ENCODE assay signal across 8 mouse cellular contexts in genomic region chr9:55327234-55327615, GRCm38 (mm10). TPM values are rescaled to one million over a fixed set of nuclear protein-coding genes. Genes with fewer than 3 reads are reported as not detected.
DNase-seq lines count a peak whose midpoint lies in the region; ATAC-seq lines count a peak whose summit lies in the region.

No protein-coding gene starts in this region.

- peak overlapping the region; percentile 95 for H3K4me2 ChIP-seq in lung, embryonic 15.5 days
- H3K4me2 ChIP-seq in forebrain, embryonic 12.5 days: peak overlapping the region; percentile 84
- peak overlapping the region; percentile 83 for H3K4me2 ChIP-seq in limb, embryonic 11.5 days (ENCODE audit: low read depth, severe bottlenecking)
- peak overlapping the region; percentile 82 for H3K4me2 ChIP-seq in neural tube, embryonic 12.5 days (replicated peaks)

- peak overlapping the region; percentile 72 for H3K4me3 ChIP-seq in lung, embryonic 15.5 days
- H3K4me3 ChIP-seq in forebrain, embryonic 12.5 days (replicated peaks): peak overlapping the region; percentile 71
- H3K4me3 ChIP-seq in limb, embryonic 11.5 days (ENCODE audit: low read depth, low read length): peak overlapping the region; percentile 46
- peak overlapping the region; percentile 70 for H3K4me3 ChIP-seq in neural tube, embryonic 12.5 days

- no peaks in the 10 kb centered on the region for H3K36me3 ChIP-seq in lung, embryonic 15.5 days
- H3K36me3 ChIP-seq in forebrain, embryonic 12.5 days (replicated peaks): no peaks in the 10 kb centered on the region
- H3K36me3 ChIP-seq in limb, embryonic 11.5 days (ENCODE audit: control insufficient read depth, insufficient read depth, low read length): no peaks in the 10 kb centered on the region
- no peaks in the 10 kb centered on the region for H3K36me3 ChIP-seq in neural tube, embryonic 12.5 days

- peaks cover 64% of the 10 kb centered on the region for H3K27me3 ChIP-seq in lung, embryonic 15.5 days
- peaks cover 45% of the 10 kb centered on the region for H3K27me3 ChIP-seq in forebrain, embryonic 12.5 days
- H3K27me3 ChIP-seq in limb, embryonic 11.5 days (ENCODE audit: control insufficient read depth, insufficient read depth, low read length): peaks cover 18% of the 10 kb centered on the region
- H3K27me3 ChIP-seq in neural tube, embryonic 12.5 days (replicated peaks): peaks cover 22% of the 10 kb centered on the region

- peak overlapping the region; percentile 51 for H3K9ac ChIP-seq in lung, embryonic 15.5 days
- H3K9ac ChIP-seq in forebrain, embryonic 12.5 days: peak overlapping the region; percentile 81; the same call in 1 of the 2 replicates
- H3K9ac ChIP-seq in limb, embryonic 11.5 days (ENCODE audit: low read length): peak overlapping the region; percentile 62; the same call in 1 of the 2 replicates
- H3K9ac ChIP-seq in neural tube, embryonic 12.5 days: peak overlapping the region; percentile 71

- WGBS in lung, embryonic 15.5 days: 1% methylated on average over 13 of the region's 13 CpGs
- WGBS in forebrain, embryonic 12.5 days: under 1% methylated on average over 13 of the region's 13 CpGs
- under 1% methylated on average over 13 of the region's 13 CpGs for WGBS in limb, embryonic 11.5 days
- under 1% methylated on average over 13 of the region's 13 CpGs for WGBS in neural tube, embryonic 12.5 days

- ATAC-seq in lung, embryonic 15.5 days (ENCODE audit: borderline replicate concordance, extremely low read depth, low FRiP score, low TSS enrichment): no peak
- peak; percentile 45 for ATAC-seq in forebrain, embryonic 12.5 days (ENCODE audit: low FRiP score)
- ATAC-seq in limb, embryonic 11.5 days (ENCODE audit: insufficient number of reproducible peaks, low FRiP score, low TSS enrichment, low read depth): no peak; the same call in 1 of the 2 replicates
- ATAC-seq in neural tube, embryonic 12.5 days (ENCODE audit: low FRiP score, low read depth): peak; percentile 64

- peak; percentile 27 for DNase-seq in adrenal gland, postnatal 14 days
- no peak for DNase-seq in adrenal gland, adult 18-20 months (ENCODE audit: low spot score in 2 of 2)
- DNase-seq in lung, postnatal 36 days: no peak
- peak; percentile 51 for DNase-seq in limb, embryonic 11.5 days (ENCODE audit: low spot score)
- DNase-seq in urinary bladder, postnatal 10 days (ENCODE audit: low spot score): no peak

- peaks cover 6% of the 10 kb centered on the region; the same call in 1 of the 2 replicates for H3K4me1 ChIP-seq in lung, embryonic 15.5 days
- H3K4me1 ChIP-seq in forebrain, embryonic 12.5 days: peaks cover 10% of the 10 kb centered on the region
- H3K4me1 ChIP-seq in limb, embryonic 11.5 days (ENCODE audit: control insufficient read depth, insufficient read depth, low read length): no peaks in the 10 kb centered on the region
- H3K4me1 ChIP-seq in neural tube, embryonic 12.5 days: peaks cover 9% of the 10 kb centered on the region

- no peaks in the 10 kb centered on the region for H3K9me3 ChIP-seq in lung, embryonic 15.5 days
- H3K9me3 ChIP-seq in forebrain, embryonic 12.5 days: no peaks in the 10 kb centered on the region
- H3K9me3 ChIP-seq in limb, embryonic 11.5 days (ENCODE audit: control insufficient read depth, low read length): no peaks in the 10 kb centered on the region
- no peaks in the 10 kb centered on the region for H3K9me3 ChIP-seq in neural tube, embryonic 12.5 days

- H3K27ac ChIP-seq in lung, embryonic 15.5 days: no peak overlapping the region
- H3K27ac ChIP-seq in forebrain, embryonic 12.5 days: no peak overlapping the region
- H3K27ac ChIP-seq in limb, embryonic 11.5 days (replicated peaks; ENCODE audit: low read depth, low read length): no peak overlapping the region
- no peak overlapping the region for H3K27ac ChIP-seq in neural tube, embryonic 12.5 days

RNA-seq across cellular contexts. Expression of gene Tmem266, which starts 0.5 kb away (rescaled TPM):
- 0.93 and 1.3 TPM in 2 replicates for total RNA-seq in adrenal gland, postnatal 14 days (2021)
- total RNA-seq in adrenal gland, adult 18-20 months (2021): under 1 TPM; 0.80 to 0.93 TPM
- polyA plus RNA-seq in lung, embryonic 15.5 days (2015; fragmentation: Nextera tagmentation; extraction: Ambion mirVana): 0.15 and 0.24 TPM in 2 replicates
- 0.73 and 0.74 TPM in 2 replicates for polyA plus RNA-seq in forebrain, embryonic 12.5 days (2016; fragmentation: Nextera tagmentation; extraction: Ambion mirVana)
- polyA plus RNA-seq in limb, embryonic 11.5 days (2014; fragmentation: Nextera tagmentation; extraction: Ambion mirVana): 0.17 and 0.23 TPM in 2 replicates
- polyA plus RNA-seq in neural tube, embryonic 12.5 days (2016; fragmentation: Nextera tagmentation; extraction: Ambion mirVana): 1.7 and 2.0 TPM in 2 replicates

RNA-seq across cellular contexts. Expression of gene Nrg4, which starts 0.6 kb away (rescaled TPM):
- 56.9 and 65.7 TPM in 2 replicates for total RNA-seq in adrenal gland, postnatal 14 days (2021)
- total RNA-seq in adrenal gland, adult 18-20 months (2021): 10 to 100 TPM; 23.4 to 37.3 TPM
- polyA plus RNA-seq in lung, embryonic 15.5 days (2015; fragmentation: Nextera tagmentation; extraction: Ambion mirVana): 1.0 and 1.1 TPM in 2 replicates
- polyA plus RNA-seq in forebrain, embryonic 12.5 days (2016; fragmentation: Nextera tagmentation; extraction: Ambion mirVana): 0.87 and 2.2 TPM in 2 replicates
- polyA plus RNA-seq in limb, embryonic 11.5 days (2014; fragmentation: Nextera tagmentation; extraction: Ambion mirVana): 1.5 TPM in 2 replicates
- polyA plus RNA-seq in neural tube, embryonic 12.5 days (2016; fragmentation: Nextera tagmentation; extraction: Ambion mirVana): 1.3 and 1.6 TPM in 2 replicates

Comparison
In these comparisons a context has a peak if more than half of its experiments do, and no peak if none do; other contexts are left out.
1. DNase-seq: peak in adrenal gland, postnatal 14 days (single experiment) and limb, embryonic 11.5 days (single experiment); none in adrenal gland, adult 18-20 months (0 of 2), lung, postnatal 36 days (single experiment) and urinary bladder, postnatal 10 days (single experiment).
2. ATAC-seq: peak in forebrain, embryonic 12.5 days (single experiment) and neural tube, embryonic 12.5 days (single experiment); none in lung, embryonic 15.5 days (single experiment) and limb, embryonic 11.5 days (single experiment).
3. Peak in every context shown above with its lines, with median percentiles within 50 percentile points of each other: H3K4me2 ChIP-seq, H3K4me3 ChIP-seq and H3K9ac ChIP-seq.